Mouse (Mus musculus) limb, embryonic 13.5 days (tissue): Measurements from ENCODE around the gene Naxe. TPM values are rescaled to one million over a fixed set of nuclear protein-coding genes. Genes with fewer than 3 reads are reported as not detected.

Experiments used
- ATAC-seq: fragments of 200-750 bp; cut with Nextera tagmentation; 2 replicates; pipeline ENCODE4 v1.8.0; 2017; ENCODE audit warnings: low read depth, moderate number of reproducible peaks, moderate TSS enrichment; ENCODE audit not compliant: low FRiP score
- H3K27ac ChIP-seq: fragments of 300-500 bp; sonication (generic); 2 replicates; pipeline ENCODE4 v1.5.1; 2015; ENCODE audit warnings: inconsistent platforms, mild to moderate bottlenecking, moderate library complexity
- H3K27me3 ChIP-seq: fragments of 300-500 bp; sonication (generic); 2 replicates; pipeline ENCODE4 v1.6.1; 2015; ENCODE audit warnings: mild to moderate bottlenecking, inconsistent platforms
- H3K36me3 ChIP-seq: fragments of 300-500 bp; sonication (generic); 2 replicates; pipeline ENCODE4 v1.6.1; 2015; ENCODE audit warnings: inconsistent platforms, mild to moderate bottlenecking, moderate library complexity
- H3K4me1 ChIP-seq: fragments of 300-500 bp; sonication (generic); 2 replicates; pipeline ENCODE4 v1.6.1; 2015; ENCODE audit warnings: inconsistent platforms
- H3K4me2 ChIP-seq: fragments of 300-500 bp; sonication (generic); replicated peaks from 2 replicates; pipeline ENCODE4 v1.6.1; 2015; ENCODE audit warnings: inconsistent platforms, mild to moderate bottlenecking, moderate library complexity
- H3K4me3 ChIP-seq: fragments of 300-500 bp; sonication (generic); 2 replicates; pipeline ENCODE4 v1.5.1; 2015; ENCODE audit warnings: moderate library complexity, mild to moderate bottlenecking, inconsistent platforms
- H3K9ac ChIP-seq: fragments of 300-500 bp; sonication (generic); 2 replicates; pipeline ENCODE4 v1.6.1; 2015; ENCODE audit warnings: mild to moderate bottlenecking, inconsistent platforms
- H3K9me3 ChIP-seq: fragments of 300-500 bp; sonication (generic); 2 replicates; pipeline ENCODE4 v1.6.1; 2016; ENCODE audit warnings: inconsistent platforms
- WGBS: fragments of 180-500 bp; shearing (Covaris S2); methylation state at CpG from one replicate; pipeline ENCODE4 v1.1.7; 2015; 5-methylcytosine and 5-hydroxymethylcytosine counted together
- polyA plus RNA-seq: library from polyadenylated mRNA; unstranded; fragments of >200 nt; fragmentation: Nextera tagmentation; extraction: Ambion mirVana; gene quantifications from 2 replicates; pipeline ENCODE4 v1.2.1, GENCODE M21; 2015

Gene Naxe
- polyA plus RNA-seq, 1 experiment from 2014 or later = 209 TPM

- whole genome bisulfite sequencing = 10% methylated on average over 36 of the region's 36 CpGs
- ATAC-seq = peak; percentile 92
- peak within 1 kb of the TSS; percentile 80 for H3K4me3 ChIP-seq
- peaks cover 13% of the 10 kb centered on the region for H3K27me3 ChIP-seq
- no peaks in the 10 kb centered on the region for H3K36me3 ChIP-seq
- H3K4me2 ChIP-seq = peak within 1 kb of the TSS; percentile 72
- H3K27ac ChIP-seq = no peak within 1 kb of the TSS
- H3K9ac ChIP-seq = peak within 1 kb of the TSS; percentile 74
- H3K4me1 ChIP-seq = peaks cover 5% of the 10 kb centered on the region
- no peaks in the 10 kb centered on the region for H3K9me3 ChIP-seq
These were observed 15.5 kb downstream of the Naxe start, which contains the start of gene Gpatch4 for GRCm38 (mm10) chr3:88042661-88043421. TSS of gene Gpatch4 (plus strand) at chr3:88043108.

GRCm38 (mm10) chr3:88035561-88036293, 22.6 kb downstream of the Naxe start:
- Histone ChIP-seq H3K4me2 (no peak overlapping the region), H3K4me1 (no peaks in the 10 kb centered on the region), H3K27ac (no peak overlapping the region), H3K9me3 (no peaks in the 10 kb centered on the region), H3K9ac (no peak overlapping the region), H3K27me3 (peaks cover 68% of the 10 kb centered on the region), H3K4me3 (no peak overlapping the region), H3K36me3 (no peaks in the 10 kb centered on the region)
- 72% methylated on average over 1 of the region's 1 CpGs for WGBS
- no peak for ATAC-seq

GRCm38 (mm10) chr3:88033506-88033905, 24.8 kb downstream of the Naxe start:
- Histone ChIP-seq H3K36me3 (no peaks in the 10 kb centered on the region), H3K4me2 (no peak overlapping the region), H3K4me1 (no peaks in the 10 kb centered on the region), H3K9ac (no peak overlapping the region), H3K27ac (no peak overlapping the region), H3K9me3 (peaks cover under 1% of the 10 kb centered on the region; the same call in 1 of the 2 replicates), H3K27me3 (peaks cover 78% of the 10 kb centered on the region), H3K4me3 (no peak overlapping the region)
- no peak for ATAC-seq
- 68% methylated on average over 5 of the region's 5 CpGs for WGBS

- no peaks in the 10 kb centered on the region for H3K4me1 ChIP-seq
- H3K9ac ChIP-seq = no peak overlapping the region
- 17% methylated on average over 19 of the region's 19 CpGs for WGBS
- H3K36me3 ChIP-seq = no peaks in the 10 kb centered on the region
- peaks cover 7% of the 10 kb centered on the region; the same call in 1 of the 2 replicates for H3K9me3 ChIP-seq
- H3K4me3 ChIP-seq = no peak overlapping the region
- no peak overlapping the region for H3K27ac ChIP-seq
- H3K27me3 ChIP-seq = peaks cover 84% of the 10 kb centered on the region
- no peak for ATAC-seq
- no peak overlapping the region for H3K4me2 ChIP-seq
These were observed 27.5 kb downstream of the Naxe start for GRCm38 (mm10) chr3:88030608-88031395.

GRCm38 (mm10) chr3:88027434-88028186, 30.7 kb downstream of the Naxe start, which contains the start of gene Hapln2:
TSS of gene Hapln2 (minus strand) at chr3:88027583.
- peaks cover 89% of the 10 kb centered on the region for H3K27me3 ChIP-seq
- no peak within 1 kb of the TSS for H3K4me2 ChIP-seq
- WGBS = 53% methylated on average over 5 of the region's 5 CpGs
- no peak within 1 kb of the TSS for H3K27ac ChIP-seq
- no peaks in the 10 kb centered on the region for H3K36me3 ChIP-seq
- no peak within 1 kb of the TSS for H3K4me3 ChIP-seq
- no peak for ATAC-seq
- H3K9ac ChIP-seq = no peak within 1 kb of the TSS
- peaks cover 14% of the 10 kb centered on the region for H3K4me1 ChIP-seq
- peaks cover 7% of the 10 kb centered on the region; the same call in 1 of the 2 replicates for H3K9me3 ChIP-seq

- H3K36me3 ChIP-seq = no peaks in the 10 kb centered on the region
- no peak overlapping the region for H3K9ac ChIP-seq
- no peak overlapping the region for H3K4me3 ChIP-seq
- no peak overlapping the region for H3K4me2 ChIP-seq
- ATAC-seq = no peak
- WGBS = 60% methylated on average over 7 of the region's 7 CpGs
- no peak overlapping the region for H3K27ac ChIP-seq
- H3K4me1 ChIP-seq = peaks cover 19% of the 10 kb centered on the region
- peaks cover 7% of the 10 kb centered on the region; the same call in 1 of the 2 replicates for H3K9me3 ChIP-seq
- H3K27me3 ChIP-seq = peaks cover 89% of the 10 kb centered on the region
These were observed 31.5 kb downstream of the Naxe start for GRCm38 (mm10) chr3:88026823-88027222.

- Histone ChIP-seq H3K36me3 (no peaks in the 10 kb centered on the region), H3K4me3 (peak overlapping the region; percentile 57), H3K4me1 (peaks cover 19% of the 10 kb centered on the region), H3K27me3 (peaks cover 84% of the 10 kb centered on the region), H3K4me2 (peak overlapping the region; percentile 98), H3K9ac (peak overlapping the region; percentile 61), H3K27ac (no peak overlapping the region), H3K9me3 (peaks cover 6% of the 10 kb centered on the region; the same call in 1 of the 2 replicates)
- peak; percentile 57 for ATAC-seq
- WGBS = under 1% methylated on average over 75 of the region's 81 CpGs
These were observed 34.9 kb downstream of the Naxe start for GRCm38 (mm10) chr3:88023192-88024074.

- Histone ChIP-seq H3K4me2 (peak overlapping the region; percentile 98), H3K4me1 (peaks cover 19% of the 10 kb centered on the region), H3K27ac (no peak overlapping the region), H3K9me3 (no peaks in the 10 kb centered on the region), H3K27me3 (peaks cover 89% of the 10 kb centered on the region), H3K4me3 (peak overlapping the region; percentile 57), H3K9ac (peak overlapping the region; percentile 61), H3K36me3 (no peaks in the 10 kb centered on the region)
- ATAC-seq = peak; percentile 86
- 1% methylated on average over 66 of the region's 66 CpGs for WGBS
These were observed 35.7 kb downstream of the Naxe start for GRCm38 (mm10) chr3:88022322-88023191.

GRCm38 (mm10) chr3:88010634-88011265, 47.5 kb downstream of the Naxe start:
- Histone ChIP-seq H3K4me2 (no peak overlapping the region), H3K9ac (no peak overlapping the region), H3K9me3 (peaks cover 6% of the 10 kb centered on the region; the same call in 1 of the 2 replicates), H3K4me3 (no peak overlapping the region), H3K27ac (no peak overlapping the region), H3K4me1 (no peaks in the 10 kb centered on the region), H3K36me3 (no peaks in the 10 kb centered on the region), H3K27me3 (peaks cover 30% of the 10 kb centered on the region)
- ATAC-seq = no peak
- 12% methylated on average over 6 of the region's 6 CpGs for WGBS
